Mouse (Mus musculus) telencephalon, adult 2 months (tissue): ENCODE measurements around the gene Dhodh.

Experiments
- DNase-seq: peaks from one replicate; pipeline ENCODE4 v3.0.0-alpha.2; 2011; ENCODE audit warnings: low read depth, low spot score

The Dhodh gene

DNA sequence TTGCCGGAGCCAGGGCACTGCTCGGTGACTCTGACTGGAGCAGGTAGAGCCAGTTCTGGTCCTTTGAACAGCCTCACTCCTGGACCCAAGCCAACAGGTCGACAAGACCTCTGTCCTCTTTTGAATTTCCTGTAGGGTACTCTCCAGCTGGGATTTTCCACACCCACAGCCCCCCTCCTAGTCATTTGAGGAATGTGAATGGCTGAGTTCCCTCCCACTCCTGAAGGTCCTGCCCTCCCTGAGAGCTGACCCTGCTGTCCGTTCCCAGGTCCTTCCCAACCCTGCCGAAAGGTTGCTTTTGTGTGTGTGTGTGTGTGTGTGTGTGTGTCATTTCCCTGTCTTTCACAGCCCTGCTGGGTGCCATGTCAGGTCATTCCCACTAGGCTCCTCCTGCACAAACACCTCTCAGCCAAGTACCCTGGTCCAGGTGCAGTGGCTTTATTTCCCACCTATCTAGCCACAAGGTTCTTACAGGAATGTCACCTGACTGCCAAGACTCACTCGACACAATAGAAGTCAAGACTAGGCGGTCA, 21.4 kb downstream of the Dhodh start:
- no peak for DNase-seq

DNA sequence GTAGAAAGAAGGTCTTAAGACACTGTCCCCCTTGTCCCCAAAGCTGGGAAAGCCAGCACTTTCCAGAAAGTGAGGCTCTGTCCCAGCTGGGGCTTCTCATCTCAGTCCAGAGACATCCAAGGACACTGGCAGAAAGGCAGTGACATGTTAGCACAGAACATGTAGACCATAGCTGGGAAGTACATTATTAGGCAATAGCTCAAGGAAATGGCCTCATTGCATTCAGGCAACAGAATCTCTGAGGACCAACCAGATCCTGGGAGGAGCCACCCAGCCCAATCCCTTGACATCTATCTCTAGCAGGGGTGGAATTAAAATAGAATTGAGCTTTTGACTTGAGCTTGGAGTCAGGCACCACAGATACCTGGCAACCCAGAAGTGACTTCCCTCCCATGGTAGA, 22.8 kb downstream of the Dhodh start:
- DNase-seq, result no peak

DNA sequence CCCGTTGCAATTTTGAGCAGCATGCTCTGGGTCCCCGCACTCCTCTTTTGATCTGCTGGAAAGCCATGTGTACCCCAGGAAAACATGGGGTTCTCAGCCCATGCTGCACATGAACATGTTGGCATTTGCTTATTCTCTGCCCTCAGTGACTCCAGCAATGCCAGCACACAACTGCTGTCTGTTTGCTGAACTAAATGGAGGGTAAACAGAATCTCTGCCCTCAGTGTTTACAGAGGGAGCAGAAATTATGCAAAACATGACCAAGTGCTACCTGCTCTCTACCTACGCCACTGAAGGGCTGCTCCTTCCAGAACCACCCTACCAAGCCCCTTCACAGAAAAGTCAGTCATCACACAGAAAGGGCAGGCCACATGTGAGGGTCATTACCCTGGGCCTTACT, 23.6 kb downstream of the Dhodh start:
- DNase-seq, result no peak

DNA sequence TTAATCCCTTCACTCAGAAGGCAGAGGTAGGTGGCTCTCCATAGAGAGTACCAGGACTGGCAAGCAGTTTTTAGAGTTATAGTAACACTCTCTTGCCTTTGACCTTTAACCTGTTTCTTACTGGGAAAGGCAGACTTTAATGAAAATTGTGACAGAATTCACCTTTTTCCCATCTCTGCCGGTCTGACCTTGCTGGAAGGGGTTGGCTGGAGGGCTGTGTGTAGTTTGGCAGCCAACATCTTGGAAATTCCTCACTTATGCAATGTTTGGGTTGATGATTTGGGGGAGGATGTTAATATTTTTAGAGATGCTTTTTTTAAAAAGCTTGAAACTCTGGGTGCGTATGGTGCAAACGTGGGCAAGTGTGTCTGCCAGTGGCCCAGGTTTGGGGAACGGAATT, 24.2 kb downstream of the Dhodh start:
- no peak for DNase-seq

DNA sequence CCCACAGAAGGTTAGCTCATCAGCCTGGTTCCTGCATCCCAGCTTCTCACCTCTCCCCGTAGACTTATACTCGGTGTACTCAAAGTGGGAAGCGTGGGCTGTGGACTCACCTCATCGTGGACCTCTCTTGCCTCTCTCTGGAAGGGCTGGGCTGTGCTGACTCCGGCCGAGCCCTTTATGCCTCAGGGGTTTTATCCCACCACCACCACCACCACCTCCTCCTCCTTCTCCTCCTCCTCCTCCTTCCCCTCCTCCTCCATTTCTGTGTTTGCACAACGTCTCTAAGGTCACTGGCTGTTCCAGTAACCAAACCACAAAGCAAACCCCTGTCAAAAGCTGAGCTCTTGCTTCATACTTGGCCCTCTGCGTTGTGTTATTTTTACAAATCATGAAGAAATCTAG, 29.6 kb downstream of the Dhodh start, which contains the start of gene Hp:
Gene Hp (minus strand): TSS at position 273 of the 402 bp plus-strand sequence.
- DNase-seq, result no peak

DNA sequence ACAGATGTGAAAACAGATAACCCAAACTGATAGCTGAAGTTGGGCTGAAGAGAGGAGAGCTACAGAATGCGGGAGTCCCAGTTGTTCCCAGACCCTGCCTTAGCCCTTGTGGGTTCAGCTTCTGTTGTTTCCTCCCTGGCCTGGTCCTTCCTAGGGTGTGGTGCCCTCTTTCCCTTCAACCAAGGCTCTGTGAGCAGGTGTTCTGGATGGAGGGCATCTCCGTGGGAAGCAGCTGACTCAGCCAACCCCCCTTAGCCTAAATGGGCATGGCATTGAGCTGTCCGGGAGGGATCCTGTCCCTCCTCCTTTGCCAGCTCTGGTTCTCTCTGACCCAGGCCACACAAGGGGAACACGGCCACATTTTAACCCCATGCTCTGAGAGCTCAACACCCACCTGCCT, 32.2 kb downstream of the Dhodh start:
- no peak for DNase-seq

DNA sequence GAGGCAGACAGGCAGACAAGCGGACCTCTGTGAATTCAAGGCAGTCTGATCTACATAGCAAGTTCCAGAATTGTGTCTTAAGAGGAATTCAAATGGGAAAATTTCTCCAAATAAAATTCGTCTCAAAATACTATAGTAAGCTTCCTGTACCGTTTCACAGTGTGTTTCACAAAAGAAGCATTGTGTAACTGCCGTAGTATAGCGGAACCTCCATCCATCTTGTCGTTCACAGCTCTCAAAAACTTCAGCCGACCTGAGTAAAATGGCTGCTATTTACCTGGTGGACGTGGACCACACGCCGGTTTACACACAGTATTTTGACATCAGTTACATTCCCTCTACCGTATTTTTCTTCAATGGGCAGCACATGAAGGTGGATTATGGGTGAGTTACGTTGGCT, 37.3 kb downstream of the Dhodh start:
- no peak for DNase-seq

DNA sequence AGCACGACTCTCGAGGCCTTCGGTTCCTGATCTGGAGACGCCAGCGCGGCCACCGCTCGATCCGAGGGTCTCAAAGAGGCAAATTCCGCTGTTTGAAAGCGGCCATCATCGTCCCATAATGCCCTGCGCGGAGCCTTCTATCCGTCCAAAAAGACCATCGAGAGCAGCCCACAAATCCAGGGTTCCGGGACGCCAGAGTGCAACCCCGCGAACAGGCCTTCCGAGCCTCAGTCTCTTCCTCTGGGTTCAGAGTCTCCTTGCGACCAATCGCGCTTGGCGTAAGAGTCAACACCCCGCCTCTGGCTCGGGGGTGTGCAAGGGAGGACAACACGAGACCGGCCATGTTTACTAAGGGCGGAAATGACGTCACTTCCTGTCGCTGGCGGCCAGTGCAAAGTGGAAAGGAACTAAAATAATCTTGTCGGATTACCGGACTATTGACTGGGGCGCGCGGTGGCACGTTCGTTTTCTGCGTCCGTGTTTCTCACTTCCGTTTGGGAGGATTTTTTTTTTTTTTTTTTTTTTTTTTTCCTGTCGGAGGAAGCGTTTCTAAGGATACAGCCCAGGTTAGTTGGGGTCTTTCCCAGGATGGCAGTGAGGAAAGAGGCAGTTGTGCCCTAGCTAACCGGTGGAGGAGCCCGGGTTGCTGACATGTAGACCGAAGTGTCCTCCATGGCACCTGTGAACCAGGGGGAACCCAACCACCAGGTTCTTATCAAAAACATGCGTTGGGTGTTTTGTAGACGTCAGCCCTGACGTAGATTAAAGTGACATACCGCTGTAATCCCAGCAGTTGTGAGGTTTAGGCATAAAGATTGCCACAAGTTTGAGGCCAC, 42.8 kb downstream of the Dhodh start, which contains the start of the genes Dhx38 and Txnl4b:
Gene Dhx38 (minus strand): TSS at position 364 of the 836 bp plus-strand sequence.
Gene Txnl4b (plus strand): TSS at position 395 of the 836 bp plus-strand sequence.
- DNase-seq, result peak; percentile 100

DNA sequence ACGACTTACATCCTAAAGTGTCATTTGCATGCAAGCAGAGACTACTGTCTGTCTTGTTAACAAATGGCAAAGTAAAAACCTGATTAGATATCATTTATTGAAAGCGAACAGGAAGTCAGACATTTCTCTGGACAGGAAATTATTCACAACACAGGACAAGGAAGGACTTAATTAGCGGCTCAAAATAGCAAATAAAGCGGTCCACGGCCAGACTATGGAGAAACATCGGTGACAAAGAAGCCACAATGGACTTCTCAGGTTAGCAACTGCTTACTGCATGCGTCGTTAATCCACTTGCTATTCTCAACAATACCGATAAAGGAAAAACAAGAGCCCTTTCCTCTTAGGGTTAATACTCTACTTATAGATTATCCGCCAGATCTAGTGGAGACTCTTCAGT, 43.7 kb downstream of the Dhodh start:
- DNase-seq, result no peak

DNA sequence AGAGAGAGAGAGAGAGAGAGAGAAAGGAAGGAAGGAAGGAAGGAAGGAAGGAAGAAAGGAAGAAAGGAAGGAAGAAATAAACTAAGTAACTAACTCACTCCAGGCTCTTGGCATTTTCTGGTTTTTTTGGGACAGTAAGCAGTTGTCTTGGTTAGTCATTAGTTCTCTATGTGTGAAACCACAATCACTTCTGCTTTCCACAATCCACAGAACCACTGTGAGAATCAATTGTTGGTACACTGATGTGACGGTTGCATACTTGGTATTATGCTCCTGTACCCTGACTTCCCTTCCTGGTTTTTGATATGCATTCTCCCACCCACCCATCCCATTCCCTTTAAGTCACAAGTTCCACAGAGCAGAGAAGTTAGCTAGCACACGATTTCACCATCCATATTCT, 44.6 kb downstream of the Dhodh start:
- no peak for DNase-seq

DNA sequence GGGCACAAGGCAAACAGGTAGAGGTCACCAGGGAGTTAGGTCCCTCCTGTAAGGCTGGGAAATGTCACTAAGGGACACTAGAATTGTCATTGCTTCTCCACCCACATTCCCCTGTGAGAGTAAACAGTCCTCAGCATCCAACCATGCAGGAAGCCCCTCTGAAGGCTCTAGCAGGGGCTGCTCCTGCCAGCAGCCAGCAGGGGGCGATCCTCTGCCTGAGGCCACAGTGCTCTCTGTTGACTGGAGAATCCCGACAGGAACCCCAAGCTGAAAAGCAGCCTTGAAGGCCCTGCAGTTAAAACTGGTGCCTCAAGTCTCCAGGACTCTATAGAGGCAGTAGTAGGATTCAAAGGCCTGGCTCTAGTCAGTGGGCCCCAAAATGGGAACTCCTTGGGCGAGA, 56.8 kb downstream of the Dhodh start:
- no peak for DNase-seq

DNA sequence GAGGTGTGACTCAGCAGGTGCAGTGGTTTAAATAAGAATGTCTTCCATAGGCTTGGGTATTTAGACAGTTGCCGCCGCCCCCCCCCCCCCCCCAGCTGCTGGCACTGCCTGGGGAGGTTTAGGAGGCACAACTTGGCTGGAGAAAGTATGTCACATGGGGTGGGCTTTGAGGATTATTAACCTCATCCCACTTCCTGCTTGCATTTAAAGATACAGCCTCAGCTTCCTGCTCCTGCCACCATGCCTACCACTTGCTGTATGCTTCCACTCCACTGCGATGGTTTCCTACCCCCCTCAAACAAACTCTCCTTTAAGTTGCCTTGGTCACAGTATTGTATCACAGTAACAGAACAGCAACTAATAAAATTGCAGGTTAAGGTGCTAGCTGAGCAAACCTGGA, 64.4 kb downstream of the Dhodh start:
- DNase-seq, result no peak

DNA sequence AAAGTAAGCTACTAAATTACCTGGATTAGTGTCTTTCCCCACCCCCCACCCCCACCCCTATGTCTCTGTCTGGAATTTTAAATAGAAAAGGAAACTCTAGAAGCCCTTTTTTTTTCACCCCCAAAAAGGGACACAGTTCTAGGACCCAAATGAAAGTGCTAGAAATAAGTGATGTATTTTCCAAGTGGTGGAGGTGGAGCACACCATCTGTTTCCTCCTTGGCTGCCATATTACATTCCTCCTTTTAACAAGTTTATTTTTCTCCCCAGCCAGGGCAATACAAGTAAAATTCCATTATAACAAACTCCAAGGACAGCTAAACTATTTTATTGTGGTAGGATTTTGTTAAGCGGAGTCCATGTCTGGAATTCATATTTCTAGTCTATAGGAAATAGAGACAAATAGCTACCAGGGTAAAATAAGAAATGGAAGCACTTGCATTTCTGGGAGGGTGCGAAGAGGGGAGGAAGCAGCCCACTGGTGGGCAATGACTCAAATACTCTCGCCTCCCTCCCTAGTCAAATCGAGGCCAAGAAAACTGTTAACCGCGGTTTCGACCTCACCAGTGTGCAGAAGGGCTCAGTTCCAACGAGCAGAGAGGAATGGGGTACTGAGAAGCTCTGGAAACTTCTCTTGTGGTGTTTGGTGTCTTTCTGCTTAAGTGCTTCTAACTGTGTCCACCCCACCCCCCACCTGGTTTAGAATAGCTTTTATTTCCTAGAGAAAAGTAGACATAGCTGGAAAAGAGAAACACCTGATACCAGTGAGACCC, 65.5 kb downstream of the Dhodh start:
- peak; percentile 81 for DNase-seq

DNA sequence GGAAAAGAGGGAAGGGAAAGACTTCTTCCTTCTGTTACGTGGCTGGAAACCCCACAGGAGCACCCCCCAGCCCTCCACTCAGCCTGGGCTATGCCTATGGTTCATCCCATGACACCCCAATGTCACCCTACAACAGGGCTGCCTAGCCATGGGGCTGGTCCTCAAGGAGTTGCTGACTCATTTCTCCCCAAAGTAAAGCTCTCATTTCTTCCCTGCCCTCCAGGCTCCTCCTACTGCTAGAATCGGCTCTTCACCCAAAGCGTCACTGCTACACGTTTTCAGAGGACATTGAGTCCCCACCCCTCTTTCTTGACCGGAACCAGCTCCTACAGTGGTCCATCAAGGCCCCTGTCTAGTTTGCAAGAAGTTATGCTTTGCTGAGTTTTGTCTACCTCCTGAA, 66.3 kb downstream of the Dhodh start:
- no peak for DNase-seq
